ENCODE assay signal across 26 mouse cellular contexts in genomic region chr2:17824176-17824575, GRCm38 (mm10).
"Had no signal": no experiment of that assay in that cellular context is flagged by ENCODE, and none has a peak within 500 bp of the region (broad histone marks: within the 10 kb centered on the region; RNA-seq: fewer than 3 reads in every experiment).

No protein-coding gene starts in this region.

- DNase-seq: gastrocnemius, adult 2 months; gastrocnemius, postnatal 10 days; gastrocnemius, postnatal 25 days; heart, adult 2 months; heart, postnatal 14 days; heart, postnatal 4 days; kidney, adult 18-20 months; kidney, adult 8-10 months; kidney, postnatal 10 days; kidney, postnatal 25 days; kidney, postnatal 4 days; liver had no signal

- H3K4me3 ChIP-seq: gastrocnemius, adult 2 months; heart, adult 2 months; heart, embryonic 13.5 days; heart, embryonic 15.5 days; hindbrain, embryonic 10.5 days; hindbrain, embryonic 12.5 days; intestine, embryonic 15.5 days; layer of hippocampus, adult 2 months; left cerebral cortex, adult 2 months; limb, embryonic 10.5 days; limb, embryonic 12.5 days had no signal

- H3K9ac ChIP-seq: heart, embryonic 13.5 days; heart, embryonic 15.5 days; hindbrain, embryonic 12.5 days; hindbrain, embryonic 14.5 days; intestine, embryonic 15.5 days; limb, embryonic 12.5 days had no signal

- H3K4me2 ChIP-seq: heart, embryonic 11.5 days; heart, embryonic 13.5 days; heart, embryonic 15.5 days; hindbrain, embryonic 12.5 days; hindbrain, embryonic 14.5 days; intestine, embryonic 15.5 days; limb, embryonic 12.5 days had no signal

- H3K36me3 ChIP-seq: heart, embryonic 13.5 days; heart, embryonic 15.5 days; hindbrain, embryonic 10.5 days; hindbrain, embryonic 12.5 days; intestine, embryonic 15.5 days; limb, embryonic 10.5 days; limb, embryonic 12.5 days had no signal

- H3K27me3 ChIP-seq: heart, embryonic 13.5 days; heart, embryonic 15.5 days; hindbrain, embryonic 12.5 days; intestine, embryonic 15.5 days; limb, embryonic 12.5 days had no signal

- H3K4me1 ChIP-seq: heart, embryonic 13.5 days; heart, embryonic 15.5 days; hindbrain, embryonic 12.5 days; intestine, embryonic 15.5 days; limb, embryonic 10.5 days; limb, embryonic 12.5 days had no signal

- H3K27ac ChIP-seq: gastrocnemius, adult 2 months; heart, adult 2 months; heart, embryonic 13.5 days; heart, embryonic 15.5 days; hindbrain, embryonic 10.5 days; hindbrain, embryonic 12.5 days; hindbrain, embryonic 14.5 days; intestine, embryonic 15.5 days; layer of hippocampus, adult 2 months; left cerebral cortex, adult 2 months; limb, embryonic 10.5 days; limb, embryonic 12.5 days had no signal

- ATAC-seq: hindbrain, embryonic 16.5 days; inflammation-experienced regulatory T-cells, adult 6 months; intestine, embryonic 15.5 days; intestine, postnatal 0 days had no signal

- H3K9me3 ChIP-seq: heart, embryonic 13.5 days; heart, embryonic 15.5 days; hindbrain, embryonic 10.5 days; hindbrain, embryonic 12.5 days; intestine, embryonic 15.5 days; limb, embryonic 10.5 days; limb, embryonic 12.5 days had no signal
